Comparison of ENCODE assay signal across 22 mouse cellular contexts in the genomic region with DNA sequence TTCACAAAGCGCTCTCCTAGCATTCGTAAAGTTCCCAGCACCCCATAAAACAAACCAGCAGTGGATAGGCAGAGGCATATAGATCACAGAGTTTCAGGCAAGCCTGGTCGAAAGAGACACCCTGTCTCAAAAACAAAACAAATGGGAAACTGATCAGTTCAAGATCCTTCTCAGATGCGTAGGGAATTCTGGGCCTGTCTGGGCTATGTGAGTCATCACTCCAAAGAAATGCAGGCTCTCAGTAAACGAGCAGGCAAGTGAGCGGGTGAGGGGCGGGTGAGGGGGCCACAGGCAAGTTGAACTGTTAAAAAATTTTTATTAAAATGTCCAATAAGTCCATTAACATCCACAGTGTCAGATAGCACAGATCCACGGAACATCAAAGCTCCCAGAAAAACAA. TPM values are rescaled to one million over a fixed set of nuclear protein-coding genes. Genes with fewer than 3 reads are reported as not detected.
DNase-seq lines count a peak whose midpoint lies in the region; TF ChIP-seq lines count a peak whose summit lies in the region.
"Had no signal": no experiment of that assay in that cellular context is flagged by ENCODE, and none has a peak within 500 bp of the region (broad histone marks: within the 10 kb centered on the region; RNA-seq: fewer than 3 reads in every experiment).

No protein-coding gene starts in this region.

- peak overlapping the region; percentile 58 for H3K27ac ChIP-seq in left cerebral cortex, adult 2 months
- peak overlapping the region; percentile 25; the same call in 1 of the 2 replicates for H3K27ac ChIP-seq in ES-Bruce4 (ENCODE audit: insufficient read depth, low read length)
- 0 out of 2 replicates have a peak overlapping the region, but pooled peaks have one; percentile 18 for H3K27ac ChIP-seq in cortical plate, adult 2 months (ENCODE audit: insufficient read depth, low read length)
- H3K27ac ChIP-seq in gastrocnemius, adult 2 months: no peak overlapping the region
- H3K27ac ChIP-seq: embryonic facial prominence, embryonic 15.5 days; forebrain, embryonic 15.5 days; hindbrain, embryonic 15.5 days had no signal

- no peaks in the 10 kb centered on the region for H3K36me3 ChIP-seq in ES-Bruce4 (ENCODE audit: control insufficient read depth, insufficient read depth, low read length, poor library complexity, severe bottlenecking)
- H3K36me3 ChIP-seq: embryonic facial prominence, embryonic 15.5 days; G1E; heart, embryonic 12.5 days had no signal

- H3K4me3 ChIP-seq in left cerebral cortex, adult 2 months: no peak overlapping the region
- no peak overlapping the region for H3K4me3 ChIP-seq in ES-Bruce4 (ENCODE audit: low read depth, low read length)
- H3K4me3 ChIP-seq in cortical plate, adult 2 months (ENCODE audit: insufficient read depth, low read length): no peak overlapping the region
- H3K4me3 ChIP-seq in gastrocnemius, adult 2 months: no peak overlapping the region
- H3K4me3 ChIP-seq: embryonic facial prominence, embryonic 15.5 days; forebrain, embryonic 15.5 days; heart, embryonic 12.5 days; hindbrain, embryonic 15.5 days had no signal

- no peak for TF ChIP-seq EP300 in ES-Bruce4 (IDR thresholded peaks at IDR 0.05; ENCODE audit: insufficient read depth, low read depth, low read length)

- intact Hi-C loops in left cerebral cortex, adult 2 months (cut with DNase I): no loop called here
- intact Hi-C loops in left cerebral cortex, postnatal 36 days (cut with DNase I): no loop called here
- intact Hi-C loops in gastrocnemius, adult 2 months (cut with DNase I): no loop called here

- H3K27me3 ChIP-seq in ES-Bruce4 (ENCODE audit: control insufficient read depth, insufficient read depth, low read length, poor library complexity, severe bottlenecking): no peaks in the 10 kb centered on the region

- TF ChIP-seq POLR2A in ES-Bruce4 (IDR thresholded peaks at IDR 0.05; ENCODE audit: insufficient read depth, low read length): no peak
- TF ChIP-seq POLR2A in cortical plate, adult 2 months (IDR thresholded peaks at IDR 0.05; ENCODE audit: extremely low read depth, insufficient read depth, low read length): no peak

- peak overlapping the region; percentile 28; the same call in 1 of the 2 replicates for H3K9ac ChIP-seq in ES-Bruce4 (ENCODE audit: low read depth, poor library complexity, severe bottlenecking)
- H3K9ac ChIP-seq: embryonic facial prominence, embryonic 15.5 days; forebrain, embryonic 15.5 days; heart, embryonic 12.5 days; hindbrain, embryonic 15.5 days had no signal

- TF ChIP-seq CTCF in left cerebral cortex, adult 2 months (IDR thresholded peaks at IDR 0.05): no peak
- no peak for TF ChIP-seq CTCF in ES-Bruce4 (IDR thresholded peaks at IDR 0.05; ENCODE audit: low read depth, low read length)
- TF ChIP-seq CTCF in cortical plate, adult 2 months (IDR thresholded peaks at IDR 0.05; ENCODE audit: extremely low read depth, insufficient read depth, low read length): no peak
- TF ChIP-seq CTCF in gastrocnemius, adult 2 months (IDR thresholded peaks at IDR 0.05): no peak

- H3K9me3 ChIP-seq in ES-Bruce4 (replicated peaks; ENCODE audit: control insufficient read depth, insufficient read depth, low read length, poor library complexity, severe bottlenecking): no peaks in the 10 kb centered on the region
- H3K9me3 ChIP-seq: embryonic facial prominence, embryonic 15.5 days; forebrain, embryonic 15.5 days; heart, embryonic 12.5 days; hindbrain, embryonic 15.5 days had no signal

- DNase-seq in left cerebral cortex, adult 2 months (ENCODE audit: extremely low spot score in 1 of 2, low spot score in 2 of 2): no peak
- DNase-seq in left cerebral cortex, postnatal 36 days (ENCODE audit: low spot score in 2 of 2): no peak
- no peak for DNase-seq in MN1 (ENCODE audit: low spot score)
- no peak for DNase-seq in gastrocnemius, adult 2 months
- DNase-seq: adrenal gland, postnatal 25 days; cerebellum, adult 2 months; cerebellum, postnatal 10 days; embryo, embryonic 11 days; gastrocnemius, postnatal 25 days had no signal

- H3K4me1 ChIP-seq in ES-Bruce4 (ENCODE audit: control insufficient read depth, insufficient read depth, low read length): no peaks in the 10 kb centered on the region
- H3K4me1 ChIP-seq in cortical plate, adult 2 months (ENCODE audit: control insufficient read depth, insufficient read depth, low read length): no peaks in the 10 kb centered on the region; the same call in 1 of the 2 replicates

RNA-seq across cellular contexts. Expression of gene Hapln4, which starts 9.5 kb away (rescaled TPM):
- 100 to 1,000 TPM; 101 to 106 TPM for total RNA-seq in left cerebral cortex, adult 2 months (2021)
- total RNA-seq in left cerebral cortex, postnatal 36 days (2021): 10 to 100 TPM; 78.4 to 95.6 TPM
- 2.2 TPM in 2 replicates for polyA plus RNA-seq in ES-Bruce4 (2011; ENCODE audit: insufficient read depth, insufficient read length, low read depth, missing spikeins)
- polyA plus RNA-seq in cortical plate, adult 2 months (2012; rRNA removed): 65.4 and 69.9 TPM in 2 replicates
- under 1 TPM in 1 of 2 experiments, not detected in 1; 0.08 TPM for total RNA-seq in gastrocnemius, adult 2 months (2021)
- total RNA-seq: gastrocnemius, adult 18-20 months; granulocyte monocyte progenitor cell, adult 5-6 weeks; heart, postnatal 25 days had no signal
- polyA plus RNA-seq: activated CD4-positive, CD25-positive, alpha-beta regulatory T cell, adult 4 months; G1E; heart, embryonic 16.5 days; hindbrain, embryonic 11.5 days had no signal

RNA-seq across cellular contexts. Expression of gene Tm6sf2, which starts 20.1 kb away (rescaled TPM):
- total RNA-seq in left cerebral cortex, adult 2 months (2021): 1 to 10 TPM; 3.4 to 6.2 TPM
- 1 to 10 TPM; 1.5 TPM for total RNA-seq in left cerebral cortex, postnatal 36 days (2021)
- 0.99 and 1.4 TPM in 2 replicates for polyA plus RNA-seq in ES-Bruce4 (2011; ENCODE audit: insufficient read depth, insufficient read length, low read depth, missing spikeins)
- polyA plus RNA-seq in cortical plate, adult 2 months (2012; rRNA removed): 4.8 and 6.4 TPM in 2 replicates
- 1 to 10 TPM in 1 of 2 experiments, under 1 TPM in 1; 0.33 to 1.0 TPM for total RNA-seq in gastrocnemius, adult 2 months (2021)
- total RNA-seq: granulocyte monocyte progenitor cell, adult 5-6 weeks had no signal

RNA-seq across cellular contexts. Expression of gene Ncan, which starts 27.9 kb away (rescaled TPM):
- total RNA-seq in left cerebral cortex, adult 2 months (2021): 100 to 1,000 TPM; 175 to 186 TPM
- total RNA-seq in left cerebral cortex, postnatal 36 days (2021): 100 to 1,000 TPM; 192 to 201 TPM
- 1.4 and 1.6 TPM in 2 replicates for polyA plus RNA-seq in ES-Bruce4 (2011; ENCODE audit: insufficient read depth, insufficient read length, low read depth, missing spikeins)
- polyA plus RNA-seq in cortical plate, adult 2 months (2012; rRNA removed): 79.0 and 82.5 TPM in 2 replicates
- not detected for total RNA-seq in gastrocnemius, adult 2 months (2021)
- total RNA-seq: gastrocnemius, adult 18-20 months; granulocyte monocyte progenitor cell, adult 5-6 weeks had no signal
- polyA plus RNA-seq: activated CD4-positive, CD25-positive, alpha-beta regulatory T cell, adult 4 months; G1E had no signal

RNA-seq across cellular contexts. Expression of gene Nr2c2ap, which starts 38.3 kb away (rescaled TPM):
- total RNA-seq in left cerebral cortex, adult 2 months (2021): 10 to 100 TPM; 20.7 to 22.0 TPM
- 10 to 100 TPM; 18.5 to 27.4 TPM for total RNA-seq in left cerebral cortex, postnatal 36 days (2021)
- 38.0 and 42.7 TPM in 2 replicates for polyA plus RNA-seq in ES-Bruce4 (2011; ENCODE audit: insufficient read depth, insufficient read length, low read depth, missing spikeins)
- 22.5 and 25.2 TPM in 2 replicates for polyA plus RNA-seq in cortical plate, adult 2 months (2012; rRNA removed)
- 1 to 10 TPM; 4.3 to 6.5 TPM for total RNA-seq in gastrocnemius, adult 2 months (2021)

RNA-seq across cellular contexts. Expression of gene Rfxank, which starts 46.2 kb away (rescaled TPM):
- total RNA-seq in left cerebral cortex, adult 2 months (2021): 10 to 100 TPM; 13.1 to 14.2 TPM
- 10 to 100 TPM; 12.7 to 16.7 TPM for total RNA-seq in left cerebral cortex, postnatal 36 days (2021)
- 7.9 and 8.2 TPM in 2 replicates for polyA plus RNA-seq in ES-Bruce4 (2011; ENCODE audit: insufficient read depth, insufficient read length, low read depth, missing spikeins)
- polyA plus RNA-seq in cortical plate, adult 2 months (2012; rRNA removed): 18.0 and 18.5 TPM in 2 replicates
- 10 to 100 TPM in 1 of 2 experiments, 1 to 10 TPM in 1; 7.5 to 10.7 TPM for total RNA-seq in gastrocnemius, adult 2 months (2021)

Comparison
In these comparisons a context has a peak if more than half of its experiments do, and no peak if none do; other contexts are left out.
1. RNA of gene Hapln4, which starts 9.5 kb away (total RNA-seq): 101 to 106 TPM in left cerebral cortex, adult 2 months and 78.4 to 95.6 TPM in left cerebral cortex, postnatal 36 days; 0.08 TPM in gastrocnemius, adult 2 months; every median in the first group is over 10 times any median in the second.
2. RNA of gene Ncan, which starts 27.9 kb away (total RNA-seq): 192 to 201 TPM in left cerebral cortex, postnatal 36 days and 175 to 186 TPM in left cerebral cortex, adult 2 months; not detected in gastrocnemius, adult 2 months; every median in the first group is over 100 times any median in the second.